Mouse (Mus musculus) left cerebral cortex, adult 9 months (tissue): ENCODE measurements at regions not wholly inside any gene's neighbourhood (a gene's known extent, or its start where the extent isn't known, plus 50 kb on each side); places are given as distances from the start of the nearest gene placed in this dataset.

Experiments
- DNase-seq, 2 experiments: peaks; one replicate each; pipeline ENCODE4 v3.0.0; 2022; ENCODE audit warnings: low spot score in 2 of 2

- no peak for DNase-seq
These were observed 139.1 kb upstream of the Map3k7 start for GRCm38 (mm10) chr4:31824518-31825437.

GRCm38 (mm10) chr4:31825438-31825830 lies 138.5 kb upstream of the Map3k7 start:
- DNase-seq = no peak

DNA sequence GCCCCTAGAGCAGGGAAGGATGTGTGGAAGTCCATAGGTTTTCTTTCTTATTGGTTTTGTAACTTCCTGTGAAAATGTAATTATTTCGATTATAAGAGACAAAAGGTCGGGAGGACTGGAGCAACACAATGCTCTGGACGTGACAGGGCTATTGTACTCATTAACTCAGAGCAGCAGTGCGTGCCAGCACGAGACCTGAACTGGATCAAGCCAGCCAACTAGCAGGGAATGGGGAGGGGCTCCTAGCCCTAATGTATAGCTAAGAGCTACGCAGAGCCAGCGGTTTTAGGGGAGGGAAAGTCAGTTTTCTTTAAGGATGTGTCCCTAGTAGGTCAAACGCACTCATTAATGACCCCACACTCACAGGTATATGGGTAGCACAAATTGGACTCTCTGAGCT lies 137.2 kb upstream of the Map3k7 start:
- DNase-seq = no peak

GRCm38 (mm10) chr4:31827266-31827665 lies 136.6 kb upstream of the Map3k7 start:
- no peak for DNase-seq

GRCm38 (mm10) chr4:31830241-31830640 lies 133.7 kb upstream of the Map3k7 start:
- no peak for DNase-seq

GRCm38 (mm10) chr4:31831469-31831868 lies 132.4 kb upstream of the Map3k7 start:
- no peak for DNase-seq

GRCm38 (mm10) chr4:31833828-31834227 lies 130.1 kb upstream of the Map3k7 start:
- DNase-seq = no peak

DNA sequence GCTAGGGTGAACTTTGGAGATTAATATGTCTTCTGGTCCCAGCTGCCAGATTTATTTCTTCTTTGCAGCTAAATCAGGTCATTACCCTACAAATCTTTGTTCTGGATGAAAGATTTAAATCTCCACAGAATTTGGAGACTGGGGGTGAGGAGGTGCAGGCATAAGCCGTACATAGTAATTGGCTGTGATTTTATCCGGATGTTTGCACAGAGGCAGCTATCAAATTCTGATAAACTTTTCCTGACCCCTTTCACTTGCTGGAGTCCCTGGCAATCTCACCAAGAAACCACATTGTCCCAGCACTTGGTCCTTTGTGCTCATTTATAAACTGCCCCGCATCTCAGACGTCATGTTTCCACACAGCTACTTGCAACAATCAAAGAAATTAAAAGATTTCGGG lies 128.8 kb upstream of the Map3k7 start:
- no peak for DNase-seq

DNA sequence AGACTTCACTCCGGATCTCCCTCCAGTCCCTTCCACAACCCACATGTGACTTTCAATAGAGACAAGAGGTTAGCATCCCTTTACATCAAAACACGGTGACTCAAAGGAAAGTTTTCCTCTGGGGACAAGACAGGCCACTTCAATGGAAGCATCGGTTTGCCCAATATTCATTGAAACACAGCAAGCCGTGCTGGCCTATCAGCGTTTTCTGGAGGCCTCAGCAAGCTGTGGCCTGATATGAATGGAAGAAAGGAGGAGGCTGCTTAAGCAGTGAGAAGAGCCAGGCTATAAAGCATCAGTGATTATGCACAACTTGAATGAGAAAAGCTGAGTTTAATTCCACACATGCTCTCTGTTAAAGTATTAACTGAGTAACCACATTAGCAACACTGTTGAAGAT lies 125.3 kb upstream of the Map3k7 start:
- no peak for DNase-seq

DNA sequence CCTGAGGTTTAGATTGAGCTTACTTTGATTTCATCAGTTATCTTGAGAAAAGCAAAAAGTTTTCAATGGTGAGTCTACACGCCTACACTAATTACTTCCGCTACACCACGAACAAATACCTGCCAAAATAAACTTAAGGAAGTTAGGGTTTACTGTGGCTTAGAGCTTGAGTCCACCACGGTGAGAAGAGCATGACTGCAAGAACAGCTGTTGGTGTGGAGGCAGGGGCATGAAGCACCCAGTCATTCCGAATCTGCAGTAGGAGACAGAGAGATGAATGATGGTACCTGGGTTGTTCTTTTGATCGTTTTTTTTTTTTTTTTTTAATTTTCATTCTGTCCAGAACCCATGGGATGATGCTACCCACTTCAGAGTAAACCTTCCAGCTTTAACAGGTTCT lies 114.1 kb upstream of the Map3k7 start:
- no peak for DNase-seq

GRCm38 (mm10) chr4:31851006-31851405 lies 112.9 kb upstream of the Map3k7 start:
- peak in 1 of 2 experiments; percentile 20 for DNase-seq

GRCm38 (mm10) chr4:31853851-31854250 lies 110.0 kb upstream of the Map3k7 start:
- DNase-seq = peak in 1 of 2 experiments; percentile 11

- DNase-seq = no peak
These were observed 103.5 kb upstream of the Map3k7 start for GRCm38 (mm10) chr4:31860389-31860788.

DNA sequence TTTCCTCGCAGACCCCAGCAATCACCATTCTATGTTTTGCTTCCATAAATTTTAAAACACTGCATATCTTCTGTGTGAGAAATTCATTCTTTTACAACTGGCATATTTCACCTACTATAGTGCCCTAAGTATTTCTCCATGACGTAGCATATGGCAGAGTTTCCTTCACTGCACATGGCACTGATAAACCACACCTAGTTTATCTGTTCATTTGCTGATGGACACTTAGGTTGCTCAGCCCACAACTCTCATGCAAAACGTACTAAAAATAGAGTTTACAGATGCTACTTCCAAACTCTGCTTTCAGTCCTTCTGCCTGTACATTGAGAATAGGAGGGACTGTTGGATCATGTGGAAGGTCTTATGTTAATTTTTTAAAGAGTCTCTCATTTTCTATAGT lies 102.7 kb upstream of the Map3k7 start:
- no peak for DNase-seq

DNA sequence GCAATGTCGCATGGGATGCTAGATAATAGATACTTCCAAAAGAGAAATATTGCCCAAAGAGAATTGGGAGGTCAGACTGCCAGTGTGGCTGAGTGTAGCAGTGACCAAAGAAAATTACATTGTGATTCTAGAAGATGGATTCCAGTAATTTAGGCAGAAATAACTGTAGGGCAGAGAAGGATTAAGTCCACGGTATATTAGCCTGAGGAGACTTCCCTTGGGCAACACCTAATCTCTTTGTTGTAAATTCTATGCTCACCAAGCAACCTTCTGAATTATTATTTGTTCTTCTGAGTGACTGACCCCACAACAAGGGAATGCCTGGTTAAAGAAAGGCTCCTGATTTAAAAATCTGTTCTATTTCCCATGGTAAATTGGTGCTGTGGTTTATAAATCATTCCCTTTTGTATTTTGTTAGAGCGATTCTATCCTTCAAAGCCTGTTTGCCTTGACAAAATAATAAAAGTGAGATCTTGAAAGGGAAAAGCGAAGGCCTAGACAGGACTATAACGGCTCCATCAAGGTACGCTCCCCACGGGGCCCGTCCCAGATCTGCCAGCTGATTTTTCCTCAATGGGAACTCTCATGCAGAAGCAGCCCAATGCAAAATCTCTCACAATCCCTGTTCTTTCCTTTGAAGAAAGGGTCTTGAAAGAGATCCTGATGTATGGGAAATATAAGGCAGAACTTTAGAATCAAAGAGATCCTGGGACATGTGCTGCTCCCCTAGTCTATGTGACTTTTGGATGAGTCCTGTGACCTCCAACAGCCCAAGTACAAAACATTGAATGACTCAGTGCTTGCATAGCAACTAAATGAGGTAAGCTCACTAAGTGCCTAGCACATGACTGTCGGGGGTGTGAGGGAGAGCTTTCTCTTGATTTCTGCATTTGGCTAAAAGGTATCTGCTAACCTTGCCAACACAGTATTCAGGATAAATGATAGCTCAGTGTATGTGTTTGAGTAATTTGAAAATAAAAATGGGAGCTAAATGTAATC lies 90.6 kb upstream of the Map3k7 start:
- no peak for DNase-seq

DNA sequence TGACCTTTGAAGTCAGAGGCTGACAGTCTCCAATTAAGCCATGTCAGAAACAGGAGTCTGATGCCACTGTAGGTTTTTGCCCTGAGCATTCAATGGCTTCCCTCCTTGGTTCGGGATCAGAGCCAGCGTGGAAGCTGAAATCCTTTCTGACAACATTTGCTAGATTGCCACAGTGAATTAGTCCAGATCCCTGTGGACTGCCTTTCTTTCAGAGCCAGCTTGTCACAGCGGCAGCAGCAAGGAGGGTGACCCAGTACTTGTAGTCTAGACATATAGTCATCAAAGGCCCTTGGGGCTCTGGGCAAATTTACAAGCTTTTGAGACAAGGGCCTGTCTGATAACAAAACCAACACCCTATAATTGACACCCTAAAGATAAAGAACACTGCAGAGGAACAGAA lies 86.5 kb upstream of the Map3k7 start:
- no peak for DNase-seq

GRCm38 (mm10) chr4:31878493-31879191 lies 85.3 kb upstream of the Map3k7 start:
- DNase-seq = no peak

DNA sequence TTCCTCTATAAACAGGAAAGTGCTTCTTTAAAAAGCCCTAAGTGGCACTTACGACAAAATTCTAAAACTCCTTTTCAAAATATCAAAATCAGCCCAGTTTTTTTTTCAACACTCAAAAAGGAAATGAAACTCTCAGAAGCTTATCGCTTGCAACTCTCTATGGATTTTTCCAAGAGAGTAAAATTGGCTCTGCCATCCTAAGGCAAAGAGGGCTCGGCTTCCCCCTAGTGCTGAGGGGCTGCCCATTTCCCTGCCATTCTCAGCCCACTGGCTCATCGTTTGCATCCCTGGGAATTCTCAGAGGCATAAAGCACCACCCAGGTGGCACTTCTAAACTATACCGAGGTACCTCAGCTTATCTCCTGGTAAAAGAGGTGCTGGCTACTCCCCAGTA lies 84.7 kb upstream of the Map3k7 start:
- DNase-seq = no peak

DNA sequence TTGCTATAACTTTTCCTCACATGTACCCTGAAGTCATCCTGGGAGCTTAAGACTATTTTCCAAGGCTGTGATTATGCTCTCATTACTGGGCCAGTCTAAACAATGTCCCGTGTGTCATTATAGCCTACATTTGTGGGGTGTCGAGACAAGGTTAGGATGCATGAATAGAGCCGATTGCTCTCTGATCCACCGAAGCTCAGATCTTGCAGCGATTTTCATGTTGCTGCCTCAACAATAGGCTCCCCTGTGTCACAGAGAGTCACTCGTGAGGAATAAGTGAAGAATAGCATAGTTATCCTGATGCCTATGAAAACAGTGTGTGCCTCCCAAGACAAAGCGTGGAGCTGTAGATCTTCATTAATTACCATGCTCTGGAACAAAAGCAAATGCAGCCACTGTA lies 83.7 kb upstream of the Map3k7 start:
- DNase-seq = no peak

- no peak for DNase-seq
These were observed 74.2 kb upstream of the Map3k7 start for GRCm38 (mm10) chr4:31889673-31890072.

- no peak for DNase-seq
These were observed 54.7 kb upstream of the Map3k7 start for GRCm38 (mm10) chr4:31909086-31909673.
